Mouse (Mus musculus) retina, postnatal 1 day (tissue): ENCODE data around the gene Gm20431.

Experiments used
- DNase-seq: peaks from one replicate; pipeline ENCODE4 v3.0.0-alpha.2; 2012

The Gm20431 gene

GRCm38 (mm10) chr2:167565682-167566081 lies 95.6 kb downstream of the Gm20431 start:
- no peak for DNase-seq

DNA sequence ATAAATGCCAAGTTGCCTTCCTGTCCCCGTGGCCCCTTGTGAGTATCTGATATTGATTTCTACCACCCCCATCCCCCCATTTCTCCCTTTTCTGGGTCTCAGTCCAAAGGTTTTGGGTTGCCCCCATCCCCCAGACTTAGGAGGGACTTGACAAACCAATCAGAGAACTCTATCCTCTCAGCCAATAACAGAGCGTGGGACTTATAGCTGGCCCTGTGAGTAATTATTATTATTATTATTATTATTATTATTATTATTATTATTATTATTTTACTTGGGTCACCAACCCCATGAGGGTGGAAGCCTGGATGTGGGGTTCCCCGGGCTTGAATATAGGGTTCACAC lies 96.0 kb downstream of the Gm20431 start:
- no peak for DNase-seq

GRCm38 (mm10) chr2:167564551-167565311 lies 96.6 kb downstream of the Gm20431 start:
- DNase-seq: no peak

DNA sequence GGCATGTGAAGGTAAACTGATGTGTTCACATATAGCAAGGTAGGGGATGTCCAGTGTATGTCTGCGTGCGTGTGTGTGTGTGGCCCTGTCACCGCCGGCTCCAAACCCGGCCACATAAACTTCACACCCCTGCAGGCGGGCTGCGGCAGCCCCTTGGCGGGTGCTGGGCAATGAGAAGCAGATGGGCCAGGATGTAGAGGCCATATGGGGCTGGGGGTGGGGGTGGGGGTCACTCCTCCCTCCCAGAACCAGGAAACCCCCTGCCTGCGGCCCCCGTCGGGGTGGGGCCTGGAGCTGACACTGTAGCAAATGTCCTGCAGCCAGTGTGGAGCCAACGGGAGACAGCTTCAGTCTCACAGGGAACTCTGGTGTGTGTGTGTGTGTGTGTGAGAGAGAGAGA lies 97.6 kb downstream of the Gm20431 start:
- no peak for DNase-seq

GRCm38 (mm10) chr2:167563035-167563434 lies 98.3 kb downstream of the Gm20431 start:
- DNase-seq: no peak

- no peak for DNase-seq
Measured at GRCm38 (mm10) chr2:167562101-167562500, 99.2 kb downstream of the Gm20431 start.

GRCm38 (mm10) chr2:167559413-167559812 lies 101.9 kb downstream of the Gm20431 start:
- DNase-seq: peak; percentile 42
